Mouse (Mus musculus): ENCODE measurements at regions not wholly inside any gene's neighbourhood (a gene's known extent, or its start where the extent isn't known, plus 50 kb on each side); places are given as distances from the start of the nearest gene placed in this dataset.

DNA sequence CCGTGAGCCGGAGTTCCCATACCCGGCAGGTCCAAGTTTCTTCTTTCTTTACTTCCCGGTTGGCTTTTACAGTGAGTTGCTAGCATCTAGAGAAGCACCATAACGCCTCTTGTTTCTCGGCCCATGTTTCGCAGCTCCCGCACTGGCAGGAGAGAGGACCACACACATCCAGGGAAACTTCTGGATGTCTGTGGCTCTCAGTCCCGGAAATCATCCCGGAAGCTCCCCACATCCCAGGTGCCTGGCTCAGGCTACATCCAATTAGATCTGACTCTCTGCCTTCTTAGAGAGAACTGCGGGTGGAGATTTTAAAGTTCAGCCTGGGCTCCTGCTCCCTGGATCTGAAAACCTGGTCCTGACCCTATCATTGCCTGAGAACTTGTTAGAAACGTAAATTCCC, 146.8 kb upstream of the Mylip start:
- no peak for TF ChIP-seq POLR2A (IDR thresholded peaks at IDR 0.05; ENCODE audit: extremely low read depth, insufficient read depth, low read length)
- no peak for TF ChIP-seq CTCF (IDR thresholded peaks at IDR 0.05; ENCODE audit: low read depth, low read length)

All from liver, adult 2 months (tissue).